ENCODE assay signal across 23 mouse cellular contexts in genomic region chr1:93938415-93938814, GRCm38 (mm10). TPM values are rescaled to one million over a fixed set of nuclear protein-coding genes. Genes with fewer than 3 reads are reported as not detected.
"Had no signal": no experiment of that assay in that cellular context is flagged by ENCODE, and none has a peak within 500 bp of the region (broad histone marks: within the 10 kb centered on the region; RNA-seq: fewer than 3 reads in every experiment).

No protein-coding gene starts in this region.

RNA-seq across cellular contexts. Expression of gene Gal3st2b, which starts 20.3 kb away (rescaled TPM):
- total RNA-seq: common myeloid progenitor, adult 5-6 weeks; forebrain, postnatal 0 days; gastrocnemius, adult 18-20 months; gastrocnemius, postnatal 14 days; gastrocnemius, postnatal 25 days; granulocyte monocyte progenitor cell, adult 5-6 weeks had no signal
- polyA plus RNA-seq: cortical plate, adult 2 months; embryonic facial prominence, embryonic 10.5 days; embryonic facial prominence, embryonic 11.5 days; embryonic facial prominence, embryonic 12.5 days; embryonic facial prominence, embryonic 13.5 days; embryonic facial prominence, embryonic 14.5 days; erythroblast, embryonic 14.5 days; forebrain, embryonic 10.5 days; forebrain, embryonic 11.5 days; forebrain, embryonic 13.5 days; forebrain, embryonic 14.5 days; forebrain, embryonic 15.5 days; forebrain, postnatal 0 days had no signal

RNA-seq across cellular contexts. Expression of gene Gal3st2c, which starts 51.9 kb away (rescaled TPM):
- total RNA-seq: common myeloid progenitor, adult 5-6 weeks; forebrain, postnatal 0 days; granulocyte monocyte progenitor cell, adult 5-6 weeks had no signal
- polyA plus RNA-seq: cerebellum, adult 2 months; embryonic facial prominence, embryonic 10.5 days; embryonic facial prominence, embryonic 11.5 days; embryonic facial prominence, embryonic 12.5 days; embryonic facial prominence, embryonic 13.5 days; embryonic facial prominence, embryonic 14.5 days; embryonic facial prominence, embryonic 15.5 days; erythroblast, embryonic 14.5 days; forebrain, embryonic 10.5 days; forebrain, embryonic 11.5 days; forebrain, embryonic 12.5 days; forebrain, embryonic 13.5 days; forebrain, embryonic 14.5 days; forebrain, embryonic 15.5 days; forebrain, embryonic 16.5 days; forebrain, postnatal 0 days; frontal cortex, adult 2 months had no signal
